Mouse (Mus musculus) forebrain, embryonic 13.5 days (tissue): ENCODE measurements at regions not wholly inside any gene's neighbourhood (a gene's known extent, or its start where the extent isn't known, plus 50 kb on each side); places are given as distances from the start of the nearest gene placed in this dataset.

Source experiments
- ATAC-seq: fragments of 200-750 bp; cut with Nextera tagmentation; 2 replicates; pipeline ENCODE4 v1.8.0; 2017
- H3K27ac ChIP-seq: fragments of 300-500 bp; sonication (generic); 2 replicates; pipeline ENCODE4 v1.5.1; 2015; ENCODE audit warnings: inconsistent platforms, mild to moderate bottlenecking, moderate library complexity
- H3K27me3 ChIP-seq: fragments of 300-500 bp; sonication (generic); 2 replicates; pipeline ENCODE4 v1.6.1; 2015; ENCODE audit warnings: mild to moderate bottlenecking, inconsistent platforms
- H3K36me3 ChIP-seq: fragments of 300-500 bp; sonication (generic); 2 replicates; pipeline ENCODE4 v1.6.1; 2015; ENCODE audit warnings: mild to moderate bottlenecking, inconsistent platforms; ENCODE audit not compliant: poor library complexity, severe bottlenecking
- H3K4me1 ChIP-seq: fragments of 300-500 bp; sonication (generic); 2 replicates; pipeline ENCODE4 v1.6.1; 2015; ENCODE audit warnings: inconsistent platforms
- H3K4me2 ChIP-seq: fragments of 300-500 bp; sonication (generic); 2 replicates; pipeline ENCODE4 v1.6.1; 2015; ENCODE audit warnings: inconsistent platforms, mild to moderate bottlenecking, moderate library complexity
- H3K4me3 ChIP-seq: fragments of 300-500 bp; sonication (generic); 2 replicates; pipeline ENCODE4 v1.5.1; 2015; ENCODE audit warnings: mild to moderate bottlenecking, inconsistent platforms
- H3K9ac ChIP-seq: fragments of 300-500 bp; sonication (generic); 2 replicates; pipeline ENCODE4 v1.6.1; 2015; ENCODE audit warnings: mild to moderate bottlenecking, inconsistent platforms
- H3K9me3 ChIP-seq: fragments of 300-500 bp; sonication (generic); replicated peaks from 2 replicates; pipeline ENCODE4 v1.6.1; 2016; ENCODE audit warnings: inconsistent platforms
- WGBS: fragments of 180-500 bp; shearing (Covaris S2); methylation state at CpG from one replicate; pipeline ENCODE4 v1.1.7; 2015; 5-methylcytosine and 5-hydroxymethylcytosine counted together

DNA sequence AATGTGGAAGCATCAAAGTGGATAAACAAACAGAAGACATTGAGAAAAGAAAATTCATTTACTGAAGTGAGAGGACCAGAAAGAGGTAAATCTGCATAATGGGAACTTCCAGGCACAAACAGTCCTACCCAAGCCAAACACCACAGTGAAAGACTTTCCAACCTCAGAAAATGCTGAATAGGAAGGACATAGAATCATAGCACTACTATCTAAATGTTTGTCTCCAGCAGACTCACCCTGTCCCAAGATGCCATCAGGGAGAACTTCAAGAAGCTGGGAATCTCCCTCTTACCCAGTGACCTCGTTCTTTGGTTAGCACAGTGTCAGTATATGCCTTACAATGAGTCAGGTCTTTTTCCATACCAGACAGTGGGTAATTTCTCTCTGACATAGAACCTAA is 783.4 kb downstream of the Stpg2 start:
- Histone ChIP-seq H3K4me3 (no peak overlapping the region), H3K4me1 (no peaks in the 10 kb centered on the region), H3K9ac (no peak overlapping the region), H3K27me3 (no peaks in the 10 kb centered on the region), H3K27ac (no peak overlapping the region), H3K36me3 (no peaks in the 10 kb centered on the region), H3K9me3 (no peaks in the 10 kb centered on the region), H3K4me2 (no peak overlapping the region)
- no peak for ATAC-seq
- WGBS, result 58% methylated on average over 1 of the region's 1 CpGs

GRCm38 (mm10) chr3:139989380-139989779 is 783.9 kb downstream of the Stpg2 start:
- ATAC-seq, result no peak
- Histone ChIP-seq H3K27ac (no peak overlapping the region), H3K27me3 (no peaks in the 10 kb centered on the region), H3K9ac (no peak overlapping the region), H3K4me1 (no peaks in the 10 kb centered on the region), H3K9me3 (no peaks in the 10 kb centered on the region), H3K4me2 (no peak overlapping the region), H3K4me3 (no peak overlapping the region), H3K36me3 (no peaks in the 10 kb centered on the region)

GRCm38 (mm10) chr3:140012522-140012921 is 807.0 kb downstream of the Stpg2 start:
- 85% methylated on average over 2 of the region's 2 CpGs for WGBS
- Histone ChIP-seq H3K36me3 (no peaks in the 10 kb centered on the region), H3K9me3 (no peaks in the 10 kb centered on the region), H3K27ac (no peak overlapping the region), H3K27me3 (no peaks in the 10 kb centered on the region), H3K9ac (no peak overlapping the region), H3K4me1 (no peaks in the 10 kb centered on the region), H3K4me2 (no peak overlapping the region), H3K4me3 (no peak overlapping the region)
- ATAC-seq, result no peak

DNA sequence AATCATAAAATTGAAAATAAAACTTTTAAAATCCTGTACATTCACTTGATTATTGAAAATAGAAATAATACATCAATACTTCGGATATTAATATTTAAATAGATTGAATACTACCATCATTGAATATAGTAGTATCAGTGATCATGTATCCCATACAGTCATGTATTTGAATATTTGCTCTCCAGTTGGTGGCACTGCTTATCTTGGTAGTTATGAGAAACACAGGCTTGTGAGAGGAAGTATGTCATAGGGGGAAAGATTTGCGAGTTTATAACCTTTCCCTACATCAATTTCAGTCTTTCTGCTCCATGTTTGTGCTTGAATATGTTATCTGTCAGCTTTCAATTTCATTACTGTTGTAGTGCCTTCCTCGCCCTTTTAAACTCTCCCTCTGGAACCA is 828.6 kb downstream of the Stpg2 start:
- no peak overlapping the region for H3K27ac ChIP-seq
- no peak overlapping the region for H3K4me3 ChIP-seq
- H3K36me3 ChIP-seq, result no peaks in the 10 kb centered on the region
- H3K4me1 ChIP-seq, result peaks cover 4% of the 10 kb centered on the region
- ATAC-seq, result no peak
- H3K4me2 ChIP-seq, result no peak overlapping the region
- no peaks in the 10 kb centered on the region for H3K27me3 ChIP-seq
- H3K9me3 ChIP-seq, result no peaks in the 10 kb centered on the region
- WGBS, result 86% methylated on average over 3 of the region's 3 CpGs
- no peak overlapping the region for H3K9ac ChIP-seq

DNA sequence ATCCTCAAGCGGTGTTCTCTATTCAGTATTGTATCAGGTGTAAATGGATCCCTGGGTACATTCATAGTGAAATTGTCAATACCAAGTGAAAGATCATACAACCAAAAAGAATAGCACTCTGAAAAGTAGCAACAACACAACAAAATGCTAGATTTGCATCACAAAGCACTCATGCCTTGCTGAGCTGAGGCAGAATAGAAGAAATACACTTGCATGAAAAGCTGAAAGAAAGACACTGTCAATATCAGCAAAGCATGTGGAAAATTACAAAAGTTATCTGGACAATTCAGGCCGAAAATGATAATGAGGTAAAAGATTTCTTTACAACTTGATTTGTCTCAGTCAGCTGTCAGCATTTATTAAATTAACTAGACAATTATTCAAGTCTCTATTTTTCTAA is 829.6 kb downstream of the Stpg2 start:
- no peak overlapping the region for H3K4me3 ChIP-seq
- no peak overlapping the region for H3K4me2 ChIP-seq
- 15% methylated on average over 2 of the region's 2 CpGs for WGBS
- H3K27ac ChIP-seq, result no peak overlapping the region
- no peak overlapping the region for H3K9ac ChIP-seq
- H3K9me3 ChIP-seq, result no peaks in the 10 kb centered on the region
- H3K36me3 ChIP-seq, result no peaks in the 10 kb centered on the region
- H3K4me1 ChIP-seq, result peaks cover 4% of the 10 kb centered on the region
- no peak for ATAC-seq
- H3K27me3 ChIP-seq, result no peaks in the 10 kb centered on the region

- no peaks in the 10 kb centered on the region for H3K4me1 ChIP-seq
- ATAC-seq, result no peak
- no peak overlapping the region for H3K27ac ChIP-seq
Measured at GRCm38 (mm10) chr3:140044898-140045297, 839.4 kb downstream of the Stpg2 start.

GRCm38 (mm10) chr3:140054634-140055033 is 849.1 kb downstream of the Stpg2 start:
- 75% methylated on average over 1 of the region's 1 CpGs for WGBS
- no peak overlapping the region for H3K4me3 ChIP-seq
- no peaks in the 10 kb centered on the region for H3K36me3 ChIP-seq
- no peak overlapping the region for H3K9ac ChIP-seq
- no peak for ATAC-seq
- no peak overlapping the region for H3K4me2 ChIP-seq
- H3K27ac ChIP-seq, result no peak overlapping the region
- no peaks in the 10 kb centered on the region for H3K9me3 ChIP-seq
- H3K4me1 ChIP-seq, result no peaks in the 10 kb centered on the region
- no peaks in the 10 kb centered on the region for H3K27me3 ChIP-seq

More at GRCm38 (mm10) chr3:140044898-140045297, 839.4 kb downstream of the Stpg2 start:
- Histone ChIP-seq H3K36me3 (no peaks in the 10 kb centered on the region), H3K9me3 (no peaks in the 10 kb centered on the region), H3K9ac (no peak overlapping the region), H3K4me2 (no peak overlapping the region), H3K4me3 (no peak overlapping the region), H3K27me3 (no peaks in the 10 kb centered on the region)

GRCm38 (mm10) chr3:140057962-140058631 is 852.6 kb downstream of the Stpg2 start:
- Histone ChIP-seq H3K4me2 (no peak overlapping the region), H3K27ac (no peak overlapping the region), H3K27me3 (no peaks in the 10 kb centered on the region), H3K9me3 (no peaks in the 10 kb centered on the region), H3K4me3 (no peak overlapping the region), H3K36me3 (no peaks in the 10 kb centered on the region), H3K9ac (no peak overlapping the region), H3K4me1 (no peaks in the 10 kb centered on the region)
- no peak for ATAC-seq
- 91% methylated on average over 3 of the region's 3 CpGs for WGBS

DNA sequence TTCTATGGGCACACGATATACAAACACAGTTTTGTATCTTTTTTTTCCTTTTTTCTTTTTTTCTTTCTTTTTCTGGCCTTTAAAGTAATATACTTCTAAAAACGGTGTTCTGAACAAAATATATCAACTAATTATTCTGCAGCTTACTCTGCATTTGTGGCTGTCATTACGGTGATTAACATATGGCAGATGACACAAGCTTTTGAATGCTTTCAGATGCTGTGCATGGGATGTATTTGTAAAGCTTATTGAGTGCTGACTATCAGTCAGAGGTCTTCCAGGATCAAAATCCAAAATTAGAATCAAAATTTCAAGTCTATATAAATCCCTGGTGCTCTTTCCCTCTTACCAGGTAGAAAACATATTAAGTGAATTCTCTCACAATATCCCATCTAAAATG is 853.6 kb downstream of the Stpg2 start:
- Histone ChIP-seq H3K9ac (no peak overlapping the region), H3K27me3 (no peaks in the 10 kb centered on the region), H3K9me3 (no peaks in the 10 kb centered on the region), H3K4me2 (no peak overlapping the region), H3K27ac (no peak overlapping the region), H3K4me3 (no peak overlapping the region), H3K36me3 (no peaks in the 10 kb centered on the region), H3K4me1 (no peaks in the 10 kb centered on the region)
- no peak; the same call in 1 of the 2 replicates for ATAC-seq
- WGBS, result 78% methylated on average over 3 of the region's 3 CpGs

DNA sequence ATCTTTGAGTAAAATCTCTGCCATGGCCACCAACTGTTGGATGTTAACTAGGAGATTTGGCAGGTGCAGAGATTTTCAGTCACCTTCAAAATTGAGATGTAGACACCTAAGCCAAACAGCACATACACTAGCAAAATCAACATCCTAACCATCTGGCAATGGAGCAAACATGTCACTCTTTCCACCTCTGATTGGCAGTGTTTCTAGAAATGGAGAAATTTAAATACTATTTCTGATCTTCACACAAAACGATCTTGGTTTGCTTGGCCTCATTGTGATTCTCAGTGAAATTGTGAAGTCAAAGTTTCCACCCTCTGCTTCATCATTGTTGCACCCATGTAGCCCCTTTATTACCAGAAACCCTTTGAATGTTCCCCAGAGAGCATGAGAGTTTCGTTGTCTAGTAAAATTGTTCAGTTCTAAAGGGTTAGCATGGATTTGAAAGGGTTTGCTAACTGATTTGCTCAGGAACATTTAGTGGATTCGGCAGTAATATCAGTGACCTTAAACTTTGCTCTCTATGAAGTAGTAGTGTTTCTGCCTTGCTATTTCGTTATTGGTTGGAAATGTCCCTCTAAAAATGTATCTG is 854.1 kb downstream of the Stpg2 start:
- H3K9ac ChIP-seq, result no peak overlapping the region
- no peaks in the 10 kb centered on the region for H3K36me3 ChIP-seq
- no peaks in the 10 kb centered on the region for H3K4me1 ChIP-seq
- no peaks in the 10 kb centered on the region for H3K9me3 ChIP-seq
- WGBS, result 85% methylated on average over 4 of the region's 4 CpGs
- H3K4me3 ChIP-seq, result no peak overlapping the region
- ATAC-seq, result no peak; the same call in 1 of the 2 replicates
- no peaks in the 10 kb centered on the region for H3K27me3 ChIP-seq
- no peak overlapping the region for H3K27ac ChIP-seq
- H3K4me2 ChIP-seq, result no peak overlapping the region

GRCm38 (mm10) chr3:140061769-140062381 is 856.4 kb downstream of the Stpg2 start:
- H3K9me3 ChIP-seq, result no peaks in the 10 kb centered on the region
- H3K4me2 ChIP-seq, result no peak overlapping the region
- H3K27ac ChIP-seq, result no peak overlapping the region
- no peaks in the 10 kb centered on the region for H3K36me3 ChIP-seq
- ATAC-seq, result no peak
- H3K4me3 ChIP-seq, result no peak overlapping the region
- no peak overlapping the region for H3K9ac ChIP-seq
- no peaks in the 10 kb centered on the region for H3K4me1 ChIP-seq
- H3K27me3 ChIP-seq, result no peaks in the 10 kb centered on the region
- WGBS, result 91% methylated on average over 10 of the region's 10 CpGs

DNA sequence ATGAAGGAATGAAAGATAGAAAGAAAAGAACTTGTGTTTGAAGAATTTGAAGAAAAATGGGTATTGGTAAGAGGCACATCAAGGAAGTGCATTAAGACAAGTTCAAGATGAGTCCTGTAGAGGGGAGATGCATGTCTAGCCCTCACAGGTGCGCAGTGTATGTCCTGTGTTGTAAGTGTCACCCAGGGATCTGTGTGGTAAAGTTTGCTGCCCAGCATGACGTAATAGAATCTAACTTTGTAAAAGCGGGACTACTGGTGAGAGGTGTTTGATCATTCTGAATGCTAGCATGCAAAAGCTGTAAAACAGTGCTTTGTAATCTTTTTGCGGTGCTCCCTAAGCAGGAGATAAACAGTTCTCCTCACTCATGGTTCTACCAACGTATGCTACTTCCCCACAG is 857.4 kb downstream of the Stpg2 start:
- ATAC-seq, result no peak
- 89% methylated on average over 5 of the region's 5 CpGs for WGBS
- Histone ChIP-seq H3K4me2 (no peak overlapping the region), H3K36me3 (no peaks in the 10 kb centered on the region), H3K9ac (no peak overlapping the region), H3K27ac (no peak overlapping the region), H3K4me1 (no peaks in the 10 kb centered on the region), H3K4me3 (no peak overlapping the region), H3K27me3 (no peaks in the 10 kb centered on the region), H3K9me3 (no peaks in the 10 kb centered on the region)

DNA sequence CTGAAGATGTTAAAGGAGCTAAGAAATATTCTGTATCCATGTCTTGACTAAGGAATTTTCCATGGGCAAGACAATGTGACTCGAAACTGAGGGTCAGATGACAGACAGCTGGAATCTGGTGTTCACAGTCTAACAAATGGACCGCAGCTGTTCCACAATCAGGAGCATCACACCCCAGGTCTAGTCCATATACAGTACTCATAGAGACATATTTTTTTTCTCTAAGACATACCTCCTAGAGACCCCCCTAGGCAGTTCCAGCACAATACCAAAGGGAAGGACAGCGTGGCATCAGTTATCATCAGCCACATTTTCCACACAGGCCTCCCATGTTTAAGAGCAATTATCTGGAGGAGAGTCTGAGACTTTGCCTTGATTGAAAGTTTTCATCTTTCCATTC is 878.8 kb downstream of the Stpg2 start:
- H3K27me3 ChIP-seq, result no peaks in the 10 kb centered on the region
- no peak overlapping the region for H3K9ac ChIP-seq
- H3K4me1 ChIP-seq, result no peaks in the 10 kb centered on the region
- no peak for ATAC-seq
- H3K9me3 ChIP-seq, result no peaks in the 10 kb centered on the region
- 92% methylated on average over 3 of the region's 3 CpGs for WGBS
- no peak overlapping the region for H3K27ac ChIP-seq
- H3K36me3 ChIP-seq, result no peaks in the 10 kb centered on the region
- H3K4me3 ChIP-seq, result no peak overlapping the region
- H3K4me2 ChIP-seq, result no peak overlapping the region
